In the genomic region with DNA sequence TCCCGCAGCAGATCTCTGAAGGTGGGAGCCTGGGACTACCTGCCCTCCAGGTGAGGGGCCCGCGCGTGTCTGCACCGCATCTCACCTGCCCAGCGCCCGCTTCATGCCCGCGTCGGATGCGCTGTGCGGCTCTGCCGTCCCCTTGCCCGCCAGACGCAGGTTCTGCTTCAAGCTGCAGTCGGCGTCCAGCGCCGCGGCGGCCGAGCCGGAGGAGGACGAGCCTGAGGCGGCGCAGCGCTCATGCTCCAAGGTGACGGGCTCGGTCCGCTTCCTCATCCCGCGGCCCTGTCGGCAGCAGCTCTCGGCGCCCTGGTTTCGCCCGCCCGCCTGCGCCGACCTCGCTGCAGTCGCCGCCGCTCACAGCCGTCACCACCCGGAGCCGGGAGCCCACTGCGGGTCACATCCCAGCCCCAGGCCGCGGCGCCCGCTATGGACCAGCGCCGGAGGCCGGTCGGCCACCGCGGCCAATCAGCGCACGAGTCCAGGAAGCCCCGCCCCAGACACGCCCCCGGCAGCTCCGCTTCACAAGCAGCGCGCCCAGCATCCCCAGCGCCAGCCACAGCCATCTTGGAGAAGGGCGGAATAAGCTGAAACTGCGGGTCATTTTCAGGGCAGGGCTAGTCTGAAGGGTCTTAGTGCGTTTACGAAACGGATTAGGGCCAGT, we compare ENCODE assay signal across 8 mouse cellular contexts. TPM values are rescaled to one million over a fixed set of nuclear protein-coding genes. Genes with fewer than 3 reads are reported as not detected.
DNase-seq lines count a peak whose midpoint lies in the region; ATAC-seq lines count a peak whose summit lies in the region.

A gene (minus strand): TSS at position 470 of the 664 bp plus-strand sequence.

- intact Hi-C loops in left cerebral cortex, postnatal 14 days (cut with DNase I) = loop anchor here (5.0 kb wide), 2 partner anchors 42 to 62 kb away; no protein-coding TSS in a partner anchor

- H3K27me3 ChIP-seq in intestine, embryonic 14.5 days (replicated peaks; ENCODE audit: control insufficient read depth, insufficient read depth, low read length) = no peaks in the 10 kb centered on the region

- H3K36me3 ChIP-seq in intestine, embryonic 14.5 days (ENCODE audit: control insufficient read depth, insufficient read depth, low read length) = 0 out of 2 replicates have a peak, but pooled peaks cover 4% of the 10 kb centered on the region

- H3K4me2 ChIP-seq in intestine, embryonic 14.5 days (ENCODE audit: low read length) = peak within 1 kb of the TSS; percentile 63

- H3K27ac ChIP-seq in intestine, embryonic 14.5 days (ENCODE audit: low read depth) = peak within 1 kb of the TSS; percentile 82

- 0% methylated on average over 63 of the region's 72 CpGs for WGBS in intestine, embryonic 14.5 days

- peak; percentile 96 for ATAC-seq in intestine, embryonic 14.5 days (replicated peaks; ENCODE audit: low FRiP score, low TSS enrichment, low read depth)

- H3K9me3 ChIP-seq in intestine, embryonic 14.5 days (ENCODE audit: control insufficient read depth, low read length) = no peaks in the 10 kb centered on the region

- peak within 1 kb of the TSS; percentile 78 for H3K4me3 ChIP-seq in intestine, embryonic 14.5 days (ENCODE audit: low read depth, low read length)

- H3K9ac ChIP-seq in intestine, embryonic 14.5 days (ENCODE audit: low read length) = peak within 1 kb of the TSS; percentile 73

- peak; percentile 99 for DNase-seq in adrenal gland, adult (ENCODE audit: inconsistent age in 2 of 2, low spot score in 1 of 2)
- DNase-seq in embryo, embryonic 10.5 days (ENCODE audit: low spot score) = peak; percentile 98
- DNase-seq in gastrocnemius, postnatal 25 days = peak; percentile 99
- DNase-seq in intestine, embryonic 14.5 days (ENCODE audit: low spot score) = peak; percentile 99
- DNase-seq in left cerebral cortex, postnatal 14 days (ENCODE audit: low spot score in 2 of 2) = peak; percentile 96 to 97
- peak; percentile 97 for DNase-seq in mesoderm, embryonic 11.5 days (ENCODE audit: low read depth, low spot score)
- peak; percentile 96 for DNase-seq in right cerebral cortex, postnatal 36 days (ENCODE audit: low spot score in 2 of 2)
- DNase-seq in yolk sac, embryonic 10.5 days (ENCODE audit: low spot score) = peak; percentile 97

- H3K4me1 ChIP-seq in intestine, embryonic 14.5 days (replicated peaks; ENCODE audit: control insufficient read depth, insufficient read depth, low read length) = peaks cover 14% of the 10 kb centered on the region

RNA-seq across cellular contexts. Expression of the gene that starts here (rescaled TPM):
- total RNA-seq in gastrocnemius, postnatal 25 days (2021) = 10 to 100 TPM; 24.7 to 24.8 TPM
- 52.1 and 53.8 TPM in 2 replicates for polyA plus RNA-seq in intestine, embryonic 14.5 days (2014; fragmentation: Nextera tagmentation; extraction: Ambion mirVana)
- total RNA-seq in left cerebral cortex, postnatal 14 days (2021) = 100 to 1,000 TPM; 241 to 246 TPM

Comparison
In these comparisons a context has a peak if more than half of its experiments do, and no peak if none do; other contexts are left out.
1. Peak in every context shown above with its lines: DNase-seq, ATAC-seq, H3K4me3 ChIP-seq and H3K27ac ChIP-seq.
2. RNA of the gene that starts here (total RNA-seq): 241 to 246 TPM in left cerebral cortex, postnatal 14 days; 24.7 to 24.8 TPM in gastrocnemius, postnatal 25 days; every median in the first group is over 4 times any median in the second.